In the genomic region with DNA sequence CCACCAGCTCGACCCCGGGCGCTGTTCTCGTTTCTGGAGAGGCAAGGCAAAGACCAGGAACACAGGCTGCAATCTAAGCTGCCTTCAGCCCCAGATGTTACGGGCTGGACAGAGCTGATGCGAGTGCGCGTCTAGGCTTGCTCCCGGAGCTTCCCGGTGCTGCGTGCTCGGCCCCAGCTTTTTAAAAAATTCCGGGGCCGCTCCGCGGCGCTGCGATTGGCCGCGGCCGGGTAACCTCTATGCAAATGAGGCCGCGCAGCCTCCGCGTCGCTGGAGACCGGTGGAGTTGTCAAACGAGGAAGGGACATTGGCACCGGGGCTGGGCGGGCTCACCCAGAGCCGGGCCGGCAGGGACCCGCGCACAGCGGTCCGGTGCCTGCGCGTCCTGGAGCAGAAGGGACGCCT, we compare ENCODE assay signal across 7 mouse cellular contexts. TPM values are rescaled to one million over a fixed set of nuclear protein-coding genes. Genes with fewer than 3 reads are reported as not detected.
DNase-seq lines count a peak whose midpoint lies in the region; ATAC-seq and TF ChIP-seq lines count a peak whose summit lies in the region.

No protein-coding gene starts in this region.

- TF ChIP-seq CTCF in MEL (IDR thresholded peaks at IDR 0.05 in 2 of 3, conservative IDR thresholded peaks at IDR 0.05 in 1 of 3; ENCODE audit: control insufficient read depth in 1 of 3, insufficient read depth in 1 of 3, low read depth in 2 of 3, low read length in 3 of 3, poor library complexity in 1 of 3, severe bottlenecking in 1 of 3) = no peak
- 0 out of 2 replicates have a peak, but pooled peaks have one; percentile 14 for TF ChIP-seq CTCF in thymus, adult 2 months (IDR thresholded peaks at IDR 0.05; ENCODE audit: borderline replicate concordance, control insufficient read depth, extremely low read depth, insufficient read depth, low read length, poor library complexity)

- DNase-seq in MEL (ENCODE audit: low read depth, low spot score) = peak; percentile 88
- DNase-seq in thymus, adult 2 months = peak; percentile 56
- no peak for DNase-seq in ovary, postnatal 14 days (ENCODE audit: low spot score)

- H3K9ac ChIP-seq in MEL (ENCODE audit: control insufficient read depth, low read depth, low read length, poor library complexity, severe bottlenecking) = peak overlapping the region; percentile 78
- no peak overlapping the region for H3K9ac ChIP-seq in forebrain, embryonic 15.5 days (replicated peaks)
- no peak overlapping the region for H3K9ac ChIP-seq in kidney, embryonic 14.5 days (ENCODE audit: low read depth, low read length)

- H3K79me2 ChIP-seq in MEL (ENCODE audit: control insufficient read depth, insufficient read depth, low read length, poor library complexity) = peaks cover 5% of the 10 kb centered on the region; the same call in 1 of the 2 replicates

- peak overlapping the region; percentile 73 to 91 for H3K4me3 ChIP-seq in MEL (ENCODE audit: control insufficient read depth in 1 of 2, insufficient read depth in 1 of 2, low read depth in 2 of 2, low read length in 2 of 2)
- H3K4me3 ChIP-seq in forebrain, embryonic 15.5 days = peak overlapping the region; percentile 22
- peak overlapping the region; percentile 30 for H3K4me3 ChIP-seq in kidney, embryonic 14.5 days (ENCODE audit: low read length)
- H3K4me3 ChIP-seq in thymus, adult 2 months (ENCODE audit: control insufficient read depth, insufficient read depth, low read length) = peak overlapping the region; percentile 43

- 0 out of 2 replicates have a peak overlapping the region, but pooled peaks have one; percentile 23 for H3K27ac ChIP-seq in MEL (ENCODE audit: control insufficient read depth, low read depth, low read length)
- no peak overlapping the region for H3K27ac ChIP-seq in forebrain, embryonic 15.5 days (replicated peaks)
- H3K27ac ChIP-seq in kidney, embryonic 14.5 days (ENCODE audit: low read depth, low read length) = no peak overlapping the region
- H3K27ac ChIP-seq in thymus, adult 2 months (ENCODE audit: control insufficient read depth, insufficient read depth, low read length) = no peak overlapping the region

- peak overlapping the region; percentile 31 for H3K4me2 ChIP-seq in forebrain, embryonic 15.5 days (replicated peaks)
- H3K4me2 ChIP-seq in kidney, embryonic 14.5 days (replicated peaks; ENCODE audit: low read depth, low read length) = peak overlapping the region; percentile 41

- TF ChIP-seq EP300 in MEL (IDR thresholded peaks at IDR 0.05; ENCODE audit: low read depth in 1 of 2, low read length in 2 of 2) = no peak

- peaks cover 0 to 3% of the 10 kb centered on the region in 2 experiments; a peak in 1 of 4 replicates for H3K4me1 ChIP-seq in MEL (ENCODE audit: control insufficient read depth in 1 of 2, insufficient read depth in 2 of 2, low read length in 2 of 2)
- H3K4me1 ChIP-seq in forebrain, embryonic 15.5 days = peaks cover 26% of the 10 kb centered on the region
- peaks cover 14% of the 10 kb centered on the region; the same call in 1 of the 2 replicates for H3K4me1 ChIP-seq in kidney, embryonic 14.5 days (ENCODE audit: control insufficient read depth, insufficient read depth, low read length)
- peaks cover 25% of the 10 kb centered on the region for H3K4me1 ChIP-seq in thymus, adult 2 months (replicated peaks; ENCODE audit: control insufficient read depth, insufficient read depth, low read length)

- H3K27me3 ChIP-seq in MEL (ENCODE audit: control insufficient read depth in 1 of 2, insufficient read depth in 2 of 2, low read length in 2 of 2) = no peaks in the 10 kb centered on the region
- H3K27me3 ChIP-seq in forebrain, embryonic 15.5 days = peaks cover 97% of the 10 kb centered on the region
- peaks cover 98% of the 10 kb centered on the region for H3K27me3 ChIP-seq in kidney, embryonic 14.5 days (ENCODE audit: control insufficient read depth, insufficient read depth, low read length)
- peaks cover 57% of the 10 kb centered on the region for H3K27me3 ChIP-seq in thymus, adult 2 months (ENCODE audit: control insufficient read depth, insufficient read depth, low read length)

- no peaks in the 10 kb centered on the region for H3K36me3 ChIP-seq in MEL (ENCODE audit: control insufficient read depth in 1 of 2, insufficient read depth in 2 of 2, low read length in 2 of 2)
- no peaks in the 10 kb centered on the region for H3K36me3 ChIP-seq in forebrain, embryonic 15.5 days
- no peaks in the 10 kb centered on the region for H3K36me3 ChIP-seq in kidney, embryonic 14.5 days (ENCODE audit: control insufficient read depth, insufficient read depth, low read length)
- H3K36me3 ChIP-seq in thymus, adult 2 months (ENCODE audit: control insufficient read depth, insufficient read depth, low read length) = no peaks in the 10 kb centered on the region

- H3K9me3 ChIP-seq in MEL (replicated peaks; ENCODE audit: insufficient read depth, low read length) = no peaks in the 10 kb centered on the region
- no peaks in the 10 kb centered on the region for H3K9me3 ChIP-seq in forebrain, embryonic 15.5 days
- no peaks in the 10 kb centered on the region for H3K9me3 ChIP-seq in kidney, embryonic 14.5 days (ENCODE audit: control insufficient read depth, low read length)

- peak; percentile 24 to 76; a peak in 3 of 4 replicates for TF ChIP-seq POLR2A in MEL (IDR thresholded peaks at IDR 0.05; ENCODE audit: control insufficient read depth in 1 of 2, insufficient read depth in 1 of 2, low read depth in 1 of 2, low read length in 2 of 2, poor library complexity in 1 of 2)
- TF ChIP-seq POLR2A in thymus, adult 2 months (IDR thresholded peaks at IDR 0.05; ENCODE audit: control insufficient read depth, extremely low read depth, insufficient read depth, low read length, poor library complexity) = 0 out of 2 replicates have a peak, but pooled peaks have one; percentile 28

- 0% methylated on average over 38 of the region's 39 CpGs for WGBS in forebrain, embryonic 15.5 days
- under 1% methylated on average over 38 of the region's 39 CpGs for WGBS in kidney, embryonic 14.5 days
- 2% methylated on average over 39 of the region's 39 CpGs for WGBS in thymus, adult 2 months

- ATAC-seq in CD4-positive, CD25-positive, alpha-beta regulatory T cell, adult 4 months = peak; percentile 34
- no peak; the same call in 1 of the 2 replicates for ATAC-seq in forebrain, embryonic 15.5 days (replicated peaks)
- no peak; the same call in 1 of the 2 replicates for ATAC-seq in kidney, embryonic 14.5 days (ENCODE audit: low FRiP score, low TSS enrichment)
- peak; percentile 70 for ATAC-seq in megakaryocyte, adult 5-6 weeks (ENCODE audit: poor library complexity, severe bottlenecking)

- no peak for TF ChIP-seq RAD21 in MEL (IDR thresholded peaks at IDR 0.05; ENCODE audit: low read depth, low read length)

TF ChIP-seq in MEL, 35 proteins besides CTCF, POLR2A, EP300 and RAD21 (continues in another document):
- no peak for TF ChIP-seq CHD1 (IDR thresholded peaks at IDR 0.05; ENCODE audit: low read depth, low read length)
- no peak for TF ChIP-seq POLR2AphosphoS5 (IDR thresholded peaks at IDR 0.05; ENCODE audit: borderline replicate concordance, low read depth, low read length)
- 0 out of 2 replicates have a peak, but pooled peaks have one; percentile 52 for TF ChIP-seq ELF1 (IDR thresholded peaks at IDR 0.05; ENCODE audit: low read depth, low read length)
- TF ChIP-seq NELFE (IDR thresholded peaks at IDR 0.05; ENCODE audit: low read depth, low read length) = peak; percentile 76
- TF ChIP-seq USF2 (IDR thresholded peaks at IDR 0.05; ENCODE audit: borderline replicate concordance in 1 of 2, insufficient read depth in 1 of 2, low read depth in 1 of 2, low read length in 2 of 2) = no peak
- TF ChIP-seq CHD2 (IDR thresholded peaks at IDR 0.05; ENCODE audit: low read length) = no peak
- no peak for TF ChIP-seq GABPA (IDR thresholded peaks at IDR 0.05; ENCODE audit: low read depth, low read length)
- TF ChIP-seq MXI1 (IDR thresholded peaks at IDR 0.05; ENCODE audit: low read depth, low read length) = peak; percentile 87
- TF ChIP-seq TBP (IDR thresholded peaks at IDR 0.05; ENCODE audit: low read depth, low read length) = peak; percentile 65; the same call in 1 of the 2 replicates
- TF ChIP-seq MAZ (IDR thresholded peaks at IDR 0.05; ENCODE audit: low read depth, low read length) = peak; percentile 35; the same call in 1 of the 2 replicates

RNA-seq across cellular contexts. Expression of a gene that starts 5.2 kb away (rescaled TPM):
- not detected for polyA plus RNA-seq in CD4-positive, CD25-positive, alpha-beta regulatory T cell, adult 4 months (2017; shearing (Covaris generic))
- 1.9 and 2.9 TPM in 2 replicates for total RNA-seq in MEL (2012; rRNA removed)
- polyA plus RNA-seq in MEL (2012; ENCODE audit: insufficient read depth in 1 of 2, insufficient read length in 2 of 2, low read depth in 1 of 2, low replicate concordance in 2 of 2, missing spikeins in 1 of 2) = 1 to 10 TPM in 1 of 2 experiments, not detected in 1; 6.4 TPM
- 0.93 and 1.1 TPM in 2 replicates for polyA plus RNA-seq in forebrain, embryonic 15.5 days (2015; fragmentation: Nextera tagmentation; extraction: Ambion mirVana)
- polyA plus RNA-seq in kidney, embryonic 14.5 days (2014; fragmentation: Nextera tagmentation; extraction: Ambion mirVana) = not detected in 2 replicates
- total RNA-seq in megakaryocyte, adult 5-6 weeks (2015) = 0.18 TPM in 1 of 2 replicates, not detected in the other
- total RNA-seq in megakaryocyte, adult 5-6 weeks (2017) = 0.33 TPM in 1 of 2 replicates, not detected in the other
- polyA plus RNA-seq in thymus, adult 2 months (2012; rRNA removed) = 0.38 and 0.42 TPM in 2 replicates

RNA-seq across cellular contexts. Expression of a gene that starts 6.2 kb away (rescaled TPM):
- 100 to 1,000 TPM; 144 to 175 TPM for polyA plus RNA-seq in CD4-positive, CD25-positive, alpha-beta regulatory T cell, adult 4 months (2017; shearing (Covaris generic))
- 165 and 168 TPM in 2 replicates for total RNA-seq in MEL (2012; rRNA removed)
- polyA plus RNA-seq in MEL (2012; ENCODE audit: insufficient read depth in 1 of 2, insufficient read length in 2 of 2, low read depth in 1 of 2, low replicate concordance in 2 of 2, missing spikeins in 1 of 2) = 100 to 1,000 TPM; 212 to 321 TPM
- polyA plus RNA-seq in forebrain, embryonic 15.5 days (2015; fragmentation: Nextera tagmentation; extraction: Ambion mirVana) = 190 and 192 TPM in 2 replicates
- 241 and 263 TPM in 2 replicates for polyA plus RNA-seq in kidney, embryonic 14.5 days (2014; fragmentation: Nextera tagmentation; extraction: Ambion mirVana)
- total RNA-seq in megakaryocyte, adult 5-6 weeks (2015) = 151 and 167 TPM in 2 replicates
- 89.6 and 91.0 TPM in 2 replicates for total RNA-seq in megakaryocyte, adult 5-6 weeks (2017)
- 194 and 196 TPM in 2 replicates for polyA plus RNA-seq in thymus, adult 2 months (2012; rRNA removed)

RNA-seq across cellular contexts. Expression of a gene that starts 11.1 kb away (rescaled TPM):
- not detected for polyA plus RNA-seq in CD4-positive, CD25-positive, alpha-beta regulatory T cell, adult 4 months (2017; shearing (Covaris generic))
- not detected in 2 replicates for total RNA-seq in MEL (2012; rRNA removed)
- polyA plus RNA-seq in MEL (2012; ENCODE audit: insufficient read depth in 1 of 2, insufficient read length in 2 of 2, low read depth in 1 of 2, low replicate concordance in 2 of 2, missing spikeins in 1 of 2) = not detected
- polyA plus RNA-seq in forebrain, embryonic 15.5 days (2015; fragmentation: Nextera tagmentation; extraction: Ambion mirVana) = 0.20 and 0.92 TPM in 2 replicates
- not detected in 2 replicates for polyA plus RNA-seq in kidney, embryonic 14.5 days (2014; fragmentation: Nextera tagmentation; extraction: Ambion mirVana)
- not detected in 2 replicates for total RNA-seq in megakaryocyte, adult 5-6 weeks (2015)
- total RNA-seq in megakaryocyte, adult 5-6 weeks (2017) = not detected in 2 replicates
- polyA plus RNA-seq in thymus, adult 2 months (2012; rRNA removed) = 0.75 and 1.0 TPM in 2 replicates

Comparison
In these comparisons a context has a peak if more than half of its experiments do, and no peak if none do; other contexts are left out.
1. ATAC-seq: peak in CD4-positive, CD25-positive, alpha-beta regulatory T cell, adult 4 months (single experiment) and megakaryocyte, adult 5-6 weeks (single experiment); none in forebrain, embryonic 15.5 days (single experiment) and kidney, embryonic 14.5 days (single experiment).
2. H3K4me3 ChIP-seq: peak in every context shown above with its lines; median percentile 82 in MEL; 43 in thymus, adult 2 months; 30 in kidney, embryonic 14.5 days; 22 in forebrain, embryonic 15.5 days.